Mouse (Mus musculus) spleen, adult 18-20 months (tissue): ENCODE data around the gene Crybg3.

Experiments
- DNase-seq, 2 experiments: peaks; one replicate each; pipeline ENCODE4 v3.0.0; 2022; ENCODE audit warnings: mixed read lengths in 2 of 2

Crybg3 gene

DNA sequence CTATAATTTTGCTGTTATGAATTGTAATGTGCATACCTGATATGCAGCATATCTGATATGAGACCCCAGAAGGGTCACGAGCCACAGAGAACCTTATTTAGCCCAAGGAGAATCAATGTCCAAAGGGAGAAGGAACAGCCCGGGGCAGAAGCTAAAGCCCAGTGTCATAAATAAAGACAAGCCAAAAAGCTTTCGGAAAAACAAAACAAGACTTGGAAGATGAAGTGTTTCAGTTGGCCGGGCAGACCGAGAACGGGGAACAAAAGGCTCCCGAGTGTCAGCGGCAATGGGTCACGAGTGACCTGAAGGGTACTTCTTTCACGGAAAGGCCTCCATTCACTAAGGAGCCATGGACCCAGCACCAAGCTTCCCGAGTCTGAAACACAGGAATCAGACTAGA lies 26.8 kb downstream of the Crybg3 start:
- DNase-seq, result no peak

DNA sequence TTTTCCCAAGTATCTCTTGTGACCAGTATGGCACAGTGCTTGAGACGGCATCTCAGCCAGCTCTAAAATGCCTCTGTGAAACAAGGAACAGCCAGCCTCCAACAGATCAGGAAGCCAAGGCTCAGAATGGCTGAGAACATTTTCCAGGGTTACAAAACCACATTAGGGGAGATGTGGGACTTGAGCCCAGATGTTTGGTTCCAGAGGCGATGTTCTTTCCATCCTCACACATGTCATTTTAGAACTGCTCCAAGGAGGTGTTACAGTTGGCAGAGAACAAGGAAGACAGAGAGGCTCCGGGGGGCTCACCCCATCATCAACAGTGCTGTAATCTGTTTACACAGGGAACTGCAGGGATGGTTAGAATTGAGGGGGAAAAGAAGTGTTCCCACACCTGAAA lies 28.1 kb downstream of the Crybg3 start:
- DNase-seq, result no peak

DNA sequence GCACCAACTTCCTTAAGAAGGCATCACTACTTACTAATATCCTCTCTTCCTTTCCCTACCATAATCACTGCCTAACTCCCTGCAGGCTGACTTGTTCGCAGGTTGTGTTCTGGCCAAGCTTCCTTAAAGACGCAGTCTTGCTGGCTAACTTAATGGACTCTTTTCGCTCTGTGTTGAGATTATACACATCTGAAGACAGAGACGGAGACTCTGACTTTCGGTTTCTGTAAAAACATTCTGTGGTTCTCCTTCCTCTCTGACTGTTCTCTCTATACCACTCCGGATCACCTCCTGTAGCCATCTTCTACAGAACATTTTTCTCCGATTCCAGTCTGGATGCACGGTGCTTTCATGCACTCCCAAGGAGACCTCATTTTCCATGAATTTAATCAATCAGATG lies 30.0 kb downstream of the Crybg3 start:
- DNase-seq, result no peak

DNA sequence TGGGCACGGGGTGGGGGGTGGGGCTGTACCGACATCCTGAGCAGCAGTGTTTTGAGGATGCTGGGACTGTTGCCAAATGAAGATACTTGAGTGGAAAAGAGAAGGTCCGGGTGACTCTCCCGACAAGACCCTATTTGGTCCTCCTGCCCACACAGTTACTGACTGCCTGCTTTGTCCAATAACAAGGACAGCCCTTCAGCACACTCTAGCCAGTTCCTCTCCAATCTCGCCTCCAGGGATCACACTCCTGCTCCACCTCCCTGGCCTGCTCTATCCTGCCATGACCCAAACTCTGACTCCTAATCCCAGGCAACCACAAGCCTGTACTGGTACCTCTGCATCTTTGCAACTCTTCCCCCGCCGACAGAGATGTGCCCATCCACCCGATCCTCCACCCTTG lies 30.9 kb downstream of the Crybg3 start:
- no peak for DNase-seq

DNA sequence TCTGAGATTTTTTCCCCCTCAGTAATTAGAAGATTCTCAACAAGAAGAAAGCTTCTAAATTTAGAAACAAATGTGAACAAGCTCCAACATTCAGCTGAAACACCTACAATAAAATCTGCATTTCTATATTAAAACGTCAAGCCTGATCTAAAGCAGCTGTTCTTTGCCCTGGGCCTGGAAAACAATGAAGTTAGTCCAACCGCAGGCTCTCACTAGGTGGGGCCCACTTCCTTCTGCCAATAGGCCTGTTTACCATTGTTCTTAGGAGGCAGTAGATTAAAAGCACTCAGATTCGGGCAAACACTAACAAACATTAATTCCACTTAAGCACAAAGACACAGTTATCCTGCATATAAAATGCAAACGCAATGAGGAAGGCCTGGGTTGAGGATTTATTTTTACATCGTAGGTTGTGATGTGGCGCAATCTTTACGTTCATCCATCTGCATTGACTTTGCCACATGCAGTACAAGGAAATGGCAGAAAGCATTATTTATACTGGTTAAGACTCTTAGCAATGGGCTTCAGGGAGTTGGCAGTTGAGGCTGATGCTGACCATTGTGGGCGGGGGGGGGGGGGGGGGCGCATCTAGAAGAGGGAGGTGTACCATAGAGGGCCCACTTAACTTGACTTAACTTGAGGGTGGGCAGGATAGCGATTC lies 32.9 kb downstream of the Crybg3 start:
- DNase-seq, result no peak

DNA sequence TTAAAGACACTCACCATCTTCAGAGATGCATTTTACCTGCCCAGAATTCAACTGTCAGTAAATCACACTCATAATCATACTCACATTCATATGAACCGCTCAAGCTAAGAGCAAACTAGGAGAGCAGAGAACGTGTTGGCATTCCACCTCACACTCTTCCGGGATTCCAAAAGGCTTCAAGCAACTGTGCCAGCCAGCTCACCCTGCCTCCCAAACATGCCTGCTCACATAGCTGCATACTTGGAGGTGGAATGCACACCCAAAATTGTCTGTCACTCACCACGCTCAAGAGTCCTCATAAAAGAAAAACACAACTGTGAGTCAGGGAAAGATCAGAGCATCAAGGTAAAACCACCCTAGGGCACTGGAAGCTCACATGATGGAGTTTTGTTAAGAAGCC lies 34.3 kb downstream of the Crybg3 start:
- no peak for DNase-seq

DNA sequence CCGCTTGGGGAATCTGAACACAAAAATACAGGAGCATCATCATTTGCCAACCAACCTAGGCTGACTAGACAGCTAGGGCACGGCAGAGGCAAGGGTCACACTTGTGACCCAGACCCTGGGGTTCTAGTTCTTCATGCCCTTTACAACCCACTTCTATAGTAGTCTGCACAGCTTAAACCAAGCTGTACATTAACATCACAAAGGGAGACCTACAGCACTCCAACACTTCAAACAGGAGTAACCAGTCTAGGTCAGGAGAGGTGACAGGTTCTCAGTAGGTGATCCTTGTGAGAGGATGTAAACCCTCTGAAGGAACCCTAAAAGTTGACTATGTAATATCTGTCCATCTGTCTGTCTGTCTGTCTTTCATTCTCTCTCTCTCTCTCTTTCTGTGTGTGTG lies 35.1 kb downstream of the Crybg3 start:
- DNase-seq, result no peak

DNA sequence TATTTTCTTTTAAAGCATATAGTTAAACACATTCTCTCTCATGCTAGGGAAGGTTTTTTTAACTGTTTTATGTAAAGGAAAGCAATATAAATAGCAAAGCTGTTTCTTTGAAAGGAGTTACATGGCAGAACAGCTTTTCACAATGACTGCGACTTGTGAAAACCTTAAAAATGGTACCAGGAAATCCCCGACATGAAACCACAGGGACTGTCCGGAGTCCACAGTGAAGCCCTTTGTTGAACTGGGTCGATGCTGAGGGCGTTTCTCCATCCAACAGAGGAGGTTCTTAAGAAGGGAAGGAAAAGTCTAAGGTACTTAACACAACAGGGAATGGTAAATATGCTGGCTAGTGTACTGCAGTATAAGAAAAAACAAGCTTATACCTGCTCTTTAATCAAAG lies 36.8 kb downstream of the Crybg3 start:
- DNase-seq, result no peak

GRCm38 (mm10) chr16:59559300-59560200 lies 41.2 kb downstream of the Crybg3 start:
- DNase-seq, result no peak

DNA sequence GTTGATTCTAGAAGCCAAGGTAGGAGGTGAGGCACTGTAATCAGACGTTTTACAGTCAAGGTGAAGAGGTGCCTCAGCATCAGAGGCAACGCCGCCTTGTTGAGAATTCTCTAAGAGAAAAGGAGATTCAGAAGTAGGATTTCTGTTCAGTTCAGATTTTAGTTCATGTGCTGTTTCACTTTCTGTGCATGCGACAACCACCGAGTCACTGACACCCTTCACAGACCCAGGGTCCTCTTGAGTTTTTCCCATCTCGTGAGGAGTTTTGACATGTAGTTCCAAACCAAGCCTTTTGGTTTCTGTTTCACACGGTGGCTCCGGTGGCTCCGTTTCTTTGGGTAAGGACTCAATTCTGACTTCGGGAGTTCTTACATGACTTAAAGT lies 41.9 kb downstream of the Crybg3 start:
- DNase-seq, result no peak

- DNase-seq, result no peak
Observed at GRCm38 (mm10) chr16:59553490-59554161, 47.2 kb downstream of the Crybg3 start.

DNA sequence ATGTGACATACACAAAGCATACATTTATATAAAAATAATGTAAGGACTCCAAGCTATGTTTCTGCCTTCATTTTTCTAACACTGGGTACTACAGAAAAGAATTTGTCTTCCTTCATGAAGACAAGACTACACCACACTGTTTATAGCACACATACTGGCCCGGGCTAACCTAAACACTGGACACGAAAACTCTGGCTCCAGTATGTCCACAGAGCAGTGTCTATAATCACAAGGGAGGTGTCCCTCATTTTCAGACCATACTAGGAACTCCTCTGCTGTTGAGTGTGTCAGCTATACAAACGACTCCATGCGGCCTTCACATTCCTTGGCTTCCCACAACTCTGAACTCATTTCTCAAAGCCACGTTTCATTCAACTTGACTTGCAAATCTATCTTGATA lies 49.3 kb downstream of the Crybg3 start:
- no peak for DNase-seq

DNA sequence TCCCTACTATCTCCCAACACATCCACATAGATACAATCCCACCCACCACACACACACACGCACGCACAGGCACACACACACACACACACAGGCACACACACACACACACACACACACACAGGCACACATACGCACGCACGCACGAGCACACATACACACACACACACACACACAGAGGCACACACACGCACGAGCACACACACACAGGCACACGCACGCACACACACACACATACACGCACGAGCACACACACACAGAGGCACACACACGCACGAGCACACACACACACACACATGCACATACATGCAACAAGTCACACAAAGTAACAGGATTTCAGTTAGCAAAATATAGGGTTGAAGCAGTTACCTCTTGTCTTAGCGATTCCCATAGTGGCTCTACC lies 51.1 kb downstream of the Crybg3 start:
- DNase-seq, result no peak

DNA sequence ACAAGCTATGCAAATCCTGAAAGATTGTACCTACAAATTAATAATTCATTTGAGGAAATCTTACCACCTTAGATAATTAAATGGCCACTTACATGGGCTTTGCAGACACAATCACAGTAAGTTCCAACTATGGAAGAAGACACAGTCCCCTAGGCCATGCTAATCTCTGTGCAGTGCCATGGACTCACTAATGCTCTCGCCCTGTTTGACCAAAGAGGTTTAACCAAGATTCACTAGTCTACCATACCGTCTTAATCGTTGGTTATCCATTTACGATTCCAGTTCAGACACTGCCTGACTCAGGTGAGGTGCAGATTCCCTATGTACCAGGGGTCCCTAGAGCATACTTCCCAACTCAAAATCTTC lies 52.2 kb downstream of the Crybg3 start:
- DNase-seq, result no peak

GRCm38 (mm10) chr16:59547887-59548581 lies 52.7 kb downstream of the Crybg3 start:
- DNase-seq, result no peak

GRCm38 (mm10) chr16:59547466-59547865 lies 53.3 kb downstream of the Crybg3 start:
- no peak for DNase-seq

DNA sequence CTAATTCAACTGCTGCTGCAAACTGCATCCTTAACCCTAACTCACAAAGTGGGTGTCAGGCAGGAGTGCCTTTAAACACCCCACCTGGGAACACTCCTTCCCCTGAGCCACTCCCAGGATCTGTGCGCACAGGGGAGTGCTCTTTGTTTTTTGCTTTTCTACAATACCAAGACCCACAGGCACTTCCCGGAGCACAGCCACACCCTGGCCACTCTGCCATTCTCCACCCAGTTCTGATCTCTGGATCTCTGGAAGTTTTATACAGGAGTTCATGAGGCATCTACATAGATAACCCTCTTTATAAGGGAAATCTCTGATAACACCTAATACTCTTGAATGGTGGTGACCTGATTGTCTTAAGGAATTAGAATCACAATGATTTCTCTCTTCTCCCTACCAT lies 55.4 kb downstream of the Crybg3 start:
- no peak for DNase-seq

DNA sequence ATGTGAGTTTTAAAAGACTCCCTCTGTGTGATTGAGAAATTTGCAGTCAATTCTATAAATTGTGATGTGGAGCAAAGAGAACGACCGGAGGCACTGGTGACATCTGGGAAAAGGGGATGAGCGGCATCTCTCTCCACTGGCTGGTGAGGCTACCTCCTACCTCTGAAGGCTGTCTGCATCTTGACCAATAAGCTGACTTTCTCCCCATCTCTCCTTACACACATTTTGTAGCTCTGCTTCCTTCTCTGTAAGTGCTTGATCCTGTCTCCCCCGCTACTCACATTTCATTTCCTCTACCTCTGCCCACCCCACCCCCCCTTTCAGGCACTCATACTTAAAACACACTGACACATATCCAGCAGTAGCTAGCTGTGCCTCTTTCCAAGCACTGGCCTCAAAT lies 59.4 kb downstream of the Crybg3 start:
- no peak for DNase-seq

- DNase-seq, result no peak
Observed at GRCm38 (mm10) chr16:59540944-59541343, 59.8 kb downstream of the Crybg3 start.

DNA sequence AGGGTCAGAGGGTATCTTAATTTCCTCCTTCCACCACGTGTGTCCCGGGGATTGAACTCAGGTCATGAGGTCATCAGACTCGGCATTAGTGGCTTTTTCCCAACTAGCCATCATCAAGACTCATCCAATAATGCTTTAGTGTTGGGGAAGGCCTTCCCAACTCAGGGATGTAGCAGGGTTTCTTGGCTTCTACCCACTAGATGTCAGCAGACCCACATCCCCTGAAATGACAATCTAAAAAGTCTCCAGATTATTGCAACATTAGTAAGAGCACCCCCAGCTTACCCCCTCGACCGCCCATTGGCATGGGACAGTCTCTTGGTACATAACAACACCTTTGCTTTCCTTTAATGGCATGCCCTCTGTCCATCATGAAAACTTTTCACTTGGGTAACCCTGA lies 65.1 kb downstream of the Crybg3 start:
- no peak for DNase-seq

- DNase-seq, result no peak
Observed at GRCm38 (mm10) chr16:59534349-59534748, 66.4 kb downstream of the Crybg3 start.

GRCm38 (mm10) chr16:59532561-59532960 lies 68.2 kb downstream of the Crybg3 start:
- DNase-seq, result no peak

- DNase-seq, result no peak
Observed at GRCm38 (mm10) chr16:59531243-59531642, 69.5 kb downstream of the Crybg3 start.
